Mouse (Mus musculus): ENCODE data around the gene Casp3. TPM values are rescaled to one million over a fixed set of nuclear protein-coding genes. Genes with fewer than 3 reads are reported as not detected.

The Casp3 gene
- polyA plus RNA-seq, 1 experiment from 2014 or later = 89.8 TPM

- Histone ChIP-seq H3K4me1 (replicated peaks; ENCODE audit: control insufficient read depth, insufficient read depth, low read length) (no peaks in the 10 kb centered on the region), H3K36me3 (ENCODE audit: control insufficient read depth, insufficient read depth, low read length) (no peaks in the 10 kb centered on the region), H3K27ac (ENCODE audit: low read length) (no peak overlapping the region), H3K9ac (ENCODE audit: low read length) (no peak overlapping the region), H3K9me3 (ENCODE audit: control insufficient read depth, low read length) (no peaks in the 10 kb centered on the region), H3K4me2 (ENCODE audit: low read depth, low read length) (no peak overlapping the region), H3K27me3 (ENCODE audit: control insufficient read depth, insufficient read depth, low read depth, low read length) (no peaks in the 10 kb centered on the region), H3K4me3 (ENCODE audit: low read length) (no peak overlapping the region)
- ATAC-seq (ENCODE audit: low read depth) = no peak
- WGBS = 72% methylated on average over 7 of the region's 7 CpGs
Observed at GRCm38 (mm10) chr8:46599314-46599904, 17.7 kb upstream of the Casp3 start.

GRCm38 (mm10) chr8:46600959-46601707, 16.0 kb upstream of the Casp3 start:
- Histone ChIP-seq H3K27ac (ENCODE audit: low read length) (no peak overlapping the region), H3K27me3 (ENCODE audit: control insufficient read depth, insufficient read depth, low read depth, low read length) (no peaks in the 10 kb centered on the region), H3K4me1 (replicated peaks; ENCODE audit: control insufficient read depth, insufficient read depth, low read length) (no peaks in the 10 kb centered on the region), H3K4me3 (ENCODE audit: low read length) (no peak overlapping the region), H3K9me3 (ENCODE audit: control insufficient read depth, low read length) (no peaks in the 10 kb centered on the region), H3K9ac (ENCODE audit: low read length) (no peak overlapping the region), H3K4me2 (ENCODE audit: low read depth, low read length) (no peak overlapping the region), H3K36me3 (ENCODE audit: control insufficient read depth, insufficient read depth, low read length) (no peaks in the 10 kb centered on the region)
- 53% methylated on average over 10 of the region's 10 CpGs for WGBS
- ATAC-seq (ENCODE audit: low read depth) = no peak

- Histone ChIP-seq H3K9ac (ENCODE audit: low read length) (no peak overlapping the region), H3K4me3 (ENCODE audit: low read length) (no peak overlapping the region), H3K27me3 (ENCODE audit: control insufficient read depth, insufficient read depth, low read depth, low read length) (no peaks in the 10 kb centered on the region), H3K9me3 (ENCODE audit: control insufficient read depth, low read length) (no peaks in the 10 kb centered on the region), H3K27ac (ENCODE audit: low read length) (no peak overlapping the region), H3K4me1 (replicated peaks; ENCODE audit: control insufficient read depth, insufficient read depth, low read length) (no peaks in the 10 kb centered on the region), H3K4me2 (ENCODE audit: low read depth, low read length) (no peak overlapping the region), H3K36me3 (ENCODE audit: control insufficient read depth, insufficient read depth, low read length) (no peaks in the 10 kb centered on the region)
- 88% methylated on average over 5 of the region's 5 CpGs for WGBS
- no peak for ATAC-seq (ENCODE audit: low read depth)
Observed at GRCm38 (mm10) chr8:46603587-46603986, 13.5 kb upstream of the Casp3 start.

- Histone ChIP-seq H3K4me3 (ENCODE audit: low read length) (no peak overlapping the region), H3K27ac (ENCODE audit: low read length) (no peak overlapping the region), H3K27me3 (ENCODE audit: control insufficient read depth, insufficient read depth, low read depth, low read length) (no peaks in the 10 kb centered on the region), H3K9me3 (ENCODE audit: control insufficient read depth, low read length) (no peaks in the 10 kb centered on the region), H3K4me1 (replicated peaks; ENCODE audit: control insufficient read depth, insufficient read depth, low read length) (no peaks in the 10 kb centered on the region), H3K36me3 (ENCODE audit: control insufficient read depth, insufficient read depth, low read length) (peaks cover 2% of the 10 kb centered on the region; the same call in 1 of the 2 replicates), H3K9ac (ENCODE audit: low read length) (no peak overlapping the region), H3K4me2 (ENCODE audit: low read depth, low read length) (no peak overlapping the region)
- ATAC-seq (ENCODE audit: low read depth) = no peak
- WGBS = 64% methylated on average over 1 of the region's 1 CpGs
Observed at GRCm38 (mm10) chr8:46606930-46607329, 10.2 kb upstream of the Casp3 start.

- Histone ChIP-seq H3K4me2 (ENCODE audit: low read depth, low read length) (no peak overlapping the region), H3K9me3 (ENCODE audit: control insufficient read depth, low read length) (no peaks in the 10 kb centered on the region), H3K9ac (ENCODE audit: low read length) (no peak overlapping the region), H3K4me1 (replicated peaks; ENCODE audit: control insufficient read depth, insufficient read depth, low read length) (peaks cover 16% of the 10 kb centered on the region), H3K27ac (ENCODE audit: low read length) (no peak overlapping the region), H3K36me3 (ENCODE audit: control insufficient read depth, insufficient read depth, low read length) (peaks cover 2% of the 10 kb centered on the region; the same call in 1 of the 2 replicates), H3K4me3 (ENCODE audit: low read length) (no peak overlapping the region), H3K27me3 (ENCODE audit: control insufficient read depth, insufficient read depth, low read depth, low read length) (no peaks in the 10 kb centered on the region)
- no peak for ATAC-seq (ENCODE audit: low read depth)
- whole genome bisulfite sequencing = 77% methylated on average over 8 of the region's 8 CpGs
Observed at GRCm38 (mm10) chr8:46611557-46611956, 5.5 kb upstream of the Casp3 start.

- Histone ChIP-seq H3K9ac (ENCODE audit: low read length) (no peak overlapping the region), H3K4me2 (ENCODE audit: low read depth, low read length) (no peak overlapping the region), H3K4me3 (ENCODE audit: low read length) (no peak overlapping the region), H3K27ac (ENCODE audit: low read length) (no peak overlapping the region), H3K36me3 (ENCODE audit: control insufficient read depth, insufficient read depth, low read length) (peaks cover 2% of the 10 kb centered on the region; the same call in 1 of the 2 replicates), H3K27me3 (ENCODE audit: control insufficient read depth, insufficient read depth, low read depth, low read length) (no peaks in the 10 kb centered on the region), H3K4me1 (replicated peaks; ENCODE audit: control insufficient read depth, insufficient read depth, low read length) (peaks cover 16% of the 10 kb centered on the region), H3K9me3 (ENCODE audit: control insufficient read depth, low read length) (no peaks in the 10 kb centered on the region)
- WGBS = 66% methylated on average over 4 of the region's 4 CpGs
- no peak for ATAC-seq (ENCODE audit: low read depth)
Observed at GRCm38 (mm10) chr8:46612913-46613312, 4.2 kb upstream of the Casp3 start.

GRCm38 (mm10) chr8:46613377-46613776, 3.7 kb upstream of the Casp3 start:
- no peak overlapping the region for H3K9ac ChIP-seq (ENCODE audit: low read length)
- WGBS = 62% methylated on average over 4 of the region's 4 CpGs
- H3K27ac ChIP-seq (ENCODE audit: low read length) = peak overlapping the region; percentile 52; the same call in 1 of the 2 replicates
- no peaks in the 10 kb centered on the region for H3K27me3 ChIP-seq (ENCODE audit: control insufficient read depth, insufficient read depth, low read depth, low read length)
- no peak for ATAC-seq (ENCODE audit: low read depth)
- no peak overlapping the region for H3K4me3 ChIP-seq (ENCODE audit: low read length)
- no peaks in the 10 kb centered on the region for H3K9me3 ChIP-seq (ENCODE audit: control insufficient read depth, low read length)
- H3K4me2 ChIP-seq (ENCODE audit: low read depth, low read length) = no peak overlapping the region
- peaks cover 2% of the 10 kb centered on the region; the same call in 1 of the 2 replicates for H3K36me3 ChIP-seq (ENCODE audit: control insufficient read depth, insufficient read depth, low read length)
- H3K4me1 ChIP-seq (replicated peaks; ENCODE audit: control insufficient read depth, insufficient read depth, low read length) = peaks cover 16% of the 10 kb centered on the region

- Histone ChIP-seq H3K4me2 (ENCODE audit: low read depth, low read length) (peak overlapping the region; percentile 68), H3K36me3 (ENCODE audit: control insufficient read depth, insufficient read depth, low read length) (no peaks in the 10 kb centered on the region), H3K27me3 (ENCODE audit: control insufficient read depth, insufficient read depth, low read depth, low read length) (no peaks in the 10 kb centered on the region), H3K9ac (ENCODE audit: low read length) (no peak overlapping the region), H3K9me3 (ENCODE audit: control insufficient read depth, low read length) (no peaks in the 10 kb centered on the region), H3K27ac (ENCODE audit: low read length) (no peak overlapping the region), H3K4me1 (replicated peaks; ENCODE audit: control insufficient read depth, insufficient read depth, low read length) (peaks cover 24% of the 10 kb centered on the region), H3K4me3 (ENCODE audit: low read length) (no peak overlapping the region; the same call in 1 of the 2 replicates)
- 81% methylated on average over 8 of the region's 8 CpGs for WGBS
- ATAC-seq (ENCODE audit: low read depth) = no peak
Observed at GRCm38 (mm10) chr8:46615936-46616335, 1.2 kb upstream of the Casp3 start.

GRCm38 (mm10) chr8:46617690-46618620, 864 bp downstream of the Casp3 start:
- no peaks in the 10 kb centered on the region for H3K9me3 ChIP-seq (ENCODE audit: control insufficient read depth, low read length)
- peak; percentile 49 for ATAC-seq (ENCODE audit: low read depth)
- peak overlapping the region; percentile 79 for H3K9ac ChIP-seq (ENCODE audit: low read length)
- H3K36me3 ChIP-seq (ENCODE audit: control insufficient read depth, insufficient read depth, low read length) = no peaks in the 10 kb centered on the region
- under 1% methylated on average over 38 of the region's 38 CpGs for WGBS
- H3K4me3 ChIP-seq (ENCODE audit: low read length) = peak overlapping the region; percentile 69
- no peaks in the 10 kb centered on the region for H3K27me3 ChIP-seq (ENCODE audit: control insufficient read depth, insufficient read depth, low read depth, low read length)
- H3K27ac ChIP-seq (ENCODE audit: low read length) = peak overlapping the region; percentile 82
- peak overlapping the region; percentile 76 for H3K4me2 ChIP-seq (ENCODE audit: low read depth, low read length)
- peaks cover 26% of the 10 kb centered on the region for H3K4me1 ChIP-seq (replicated peaks; ENCODE audit: control insufficient read depth, insufficient read depth, low read length)

All from lung, embryonic 16.5 days (tissue).